Mouse (Mus musculus) spleen, postnatal 10 days (tissue): ENCODE measurements around the gene Ush2a.

Experiments
- DNase-seq, 2 experiments: peaks; one replicate each; pipeline ENCODE4 v3.0.0; 2021 to 2022; ENCODE audit warnings: low spot score in 2 of 2

Ush2a gene

GRCm38 (mm10) chr1:188261903-188262682 is at the start of gene Ush2a:
Gene Ush2a, plus strand, starts transcription at chr1:188262023.
- no peak for DNase-seq

- DNase-seq, result no peak
Measured at GRCm38 (mm10) chr1:188214885-188215611, 46.8 kb upstream of the Ush2a start.

GRCm38 (mm10) chr1:188221226-188221792 is 40.5 kb upstream of the Ush2a start:
- DNase-seq, result no peak

- DNase-seq, result no peak
Measured at GRCm38 (mm10) chr1:188233036-188233724, 28.6 kb upstream of the Ush2a start.

- no peak for DNase-seq
Measured at GRCm38 (mm10) chr1:188238636-188239035, 23.2 kb upstream of the Ush2a start.

GRCm38 (mm10) chr1:188241766-188242165 is 20.1 kb upstream of the Ush2a start:
- DNase-seq, result no peak

GRCm38 (mm10) chr1:188257500-188257899 is 4.3 kb upstream of the Ush2a start:
- DNase-seq, result no peak

GRCm38 (mm10) chr1:188260259-188261107 is 1.3 kb upstream of the Ush2a start:
- no peak for DNase-seq

GRCm38 (mm10) chr1:188267127-188267722 is 5.4 kb downstream of the Ush2a start:
- DNase-seq, result no peak

- DNase-seq, result no peak
Measured at GRCm38 (mm10) chr1:188269071-188269470, 7.2 kb downstream of the Ush2a start.

GRCm38 (mm10) chr1:188313303-188313702 is 51.5 kb downstream of the Ush2a start:
- no peak for DNase-seq

GRCm38 (mm10) chr1:188316574-188316973 is 54.8 kb downstream of the Ush2a start:
- DNase-seq, result no peak

GRCm38 (mm10) chr1:188320204-188320603 is 58.4 kb downstream of the Ush2a start:
- no peak for DNase-seq

GRCm38 (mm10) chr1:188321534-188321933 is 59.7 kb downstream of the Ush2a start:
- DNase-seq, result no peak

- no peak for DNase-seq
Measured at GRCm38 (mm10) chr1:188330406-188330805, 68.6 kb downstream of the Ush2a start.

- DNase-seq, result no peak
Measured at GRCm38 (mm10) chr1:188333936-188334335, 72.1 kb downstream of the Ush2a start.

- no peak for DNase-seq
Measured at GRCm38 (mm10) chr1:188347762-188348161, 85.9 kb downstream of the Ush2a start.

- DNase-seq, result no peak
Measured at GRCm38 (mm10) chr1:188354726-188355125, 92.9 kb downstream of the Ush2a start.

GRCm38 (mm10) chr1:188363548-188363947 is 101.7 kb downstream of the Ush2a start:
- no peak for DNase-seq

GRCm38 (mm10) chr1:188385180-188385579 is 123.4 kb downstream of the Ush2a start:
- no peak for DNase-seq
